Mouse (Mus musculus): ENCODE data around the gene Ahdc1.

Ahdc1 gene

DNA sequence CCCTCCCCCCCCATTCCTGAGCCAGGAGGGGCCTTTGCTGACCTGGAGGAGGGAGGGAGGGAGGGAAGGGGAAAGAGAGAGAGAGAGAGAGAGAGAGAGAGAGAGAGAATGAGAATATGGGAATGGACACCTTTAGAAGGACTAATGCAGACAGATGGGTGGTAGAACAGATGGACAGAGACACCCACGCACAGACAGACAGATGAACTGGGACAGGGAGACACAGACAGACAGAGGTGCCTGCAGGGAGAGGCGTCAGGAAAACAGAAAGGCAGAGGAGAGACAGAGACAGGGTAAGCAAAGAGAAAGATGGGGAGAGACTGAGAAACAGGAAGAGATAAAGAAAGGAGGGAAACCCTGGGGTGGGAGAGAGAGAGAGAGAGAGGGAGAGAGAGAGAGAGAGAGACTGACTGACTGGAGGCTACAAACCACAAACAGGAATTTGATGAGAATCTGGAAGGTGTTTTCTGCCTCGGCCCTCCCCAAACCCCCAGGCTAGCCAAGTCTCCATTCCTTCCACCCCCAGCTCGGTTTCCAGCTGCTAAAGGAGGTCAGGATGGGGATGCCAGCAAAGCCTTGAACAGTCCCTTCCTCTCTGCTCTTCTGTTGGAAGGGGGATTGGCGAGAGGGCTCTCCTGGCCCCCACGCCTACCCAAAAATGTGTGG is 6.7 kb downstream of the Ahdc1 start:
- no peak for DNase-seq (ENCODE audit: low spot score in 2 of 2)

DNA sequence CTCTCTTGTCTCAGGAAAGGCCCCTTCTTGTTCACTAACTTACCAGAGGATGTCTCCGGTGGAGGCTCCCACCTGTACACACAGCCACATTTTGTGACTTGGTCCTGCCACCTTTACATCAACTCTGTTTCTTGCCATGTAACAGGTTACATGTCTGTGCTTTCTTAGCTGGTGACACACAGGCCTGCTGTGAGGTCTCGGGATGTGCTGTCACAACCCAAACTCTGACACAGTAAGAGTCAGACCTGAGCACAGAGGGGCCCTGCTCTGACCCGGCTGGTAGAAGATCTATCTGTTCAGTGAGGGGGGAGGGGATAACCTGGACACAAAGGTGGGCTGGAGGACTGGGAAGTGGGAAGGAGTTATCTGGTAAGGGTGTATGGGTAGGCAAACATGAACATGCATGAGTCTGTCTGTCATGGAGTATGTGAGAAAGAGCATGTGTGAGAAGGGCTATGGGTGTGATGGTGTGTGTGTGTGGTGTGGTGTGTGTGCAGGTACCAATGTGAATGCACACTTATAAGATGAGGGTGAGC is 7.3 kb downstream of the Ahdc1 start:
- DNase-seq (ENCODE audit: low spot score in 2 of 2): no peak

DNA sequence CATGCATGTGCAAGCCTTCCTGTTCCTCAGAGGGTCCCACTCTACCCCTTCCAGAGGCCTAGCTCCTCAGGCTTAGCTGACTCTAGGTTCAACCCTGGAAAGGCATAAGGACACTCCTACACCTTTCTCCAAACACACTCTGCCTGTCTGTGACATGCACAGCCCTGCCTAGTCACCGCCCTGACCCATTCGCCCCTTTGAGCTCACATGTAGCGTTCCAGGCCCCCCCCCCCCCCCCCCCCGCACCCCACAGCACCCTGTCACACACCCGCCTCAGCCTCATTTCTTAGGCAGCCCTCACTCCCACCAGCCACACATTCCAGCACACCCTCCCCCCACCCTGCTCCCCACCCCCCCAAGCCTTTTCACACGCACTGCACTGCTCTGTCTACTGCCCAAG is 9.7 kb downstream of the Ahdc1 start:
- DNase-seq (ENCODE audit: low spot score in 2 of 2): no peak

DNA sequence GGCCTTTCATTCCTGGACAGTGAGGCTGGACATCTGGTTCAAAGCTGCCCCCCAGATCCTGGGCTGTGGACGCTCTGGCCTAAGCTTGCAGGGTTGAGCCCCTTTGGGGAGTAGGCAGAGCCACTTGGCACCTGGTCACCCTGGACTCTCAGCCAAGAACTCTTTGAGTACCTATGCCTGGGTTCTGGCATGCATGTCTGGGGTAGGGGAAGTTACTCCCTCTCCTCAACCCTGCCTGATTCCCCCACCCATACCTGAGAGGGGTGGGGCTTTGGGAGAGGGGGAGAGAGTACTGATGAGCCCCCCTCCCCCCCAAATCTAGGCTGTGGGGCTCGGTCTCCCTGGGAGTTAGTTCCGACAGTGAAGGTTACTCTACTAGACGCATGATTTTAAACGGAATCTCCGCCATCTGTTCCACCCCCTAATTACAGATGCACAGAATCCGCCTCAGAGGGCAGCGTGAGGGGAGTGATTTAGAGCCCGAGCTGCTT is 10.2 kb downstream of the Ahdc1 start:
- DNase-seq (ENCODE audit: low spot score in 2 of 2): no peak

DNA sequence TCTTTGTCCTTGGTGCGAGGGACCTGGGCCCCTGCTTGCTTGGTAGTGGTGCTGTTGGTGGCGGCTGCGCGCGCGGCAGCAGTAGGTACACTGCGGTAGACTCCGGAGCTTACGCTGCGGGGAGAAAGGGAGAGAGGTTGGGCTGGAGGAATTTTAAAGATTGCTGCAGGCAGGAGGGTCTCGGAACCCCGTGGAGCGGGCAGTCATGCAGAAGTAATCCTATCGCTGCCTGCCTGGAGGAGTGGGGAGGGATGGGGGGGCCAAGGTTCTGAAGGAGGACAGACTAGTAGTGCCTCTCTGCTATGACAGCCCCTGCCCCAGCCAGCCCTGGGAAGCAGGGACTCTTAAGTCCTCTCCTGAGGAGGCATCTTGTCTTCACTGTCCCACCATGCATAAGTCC is 11.2 kb downstream of the Ahdc1 start:
- DNase-seq (ENCODE audit: low spot score in 2 of 2): no peak

DNA sequence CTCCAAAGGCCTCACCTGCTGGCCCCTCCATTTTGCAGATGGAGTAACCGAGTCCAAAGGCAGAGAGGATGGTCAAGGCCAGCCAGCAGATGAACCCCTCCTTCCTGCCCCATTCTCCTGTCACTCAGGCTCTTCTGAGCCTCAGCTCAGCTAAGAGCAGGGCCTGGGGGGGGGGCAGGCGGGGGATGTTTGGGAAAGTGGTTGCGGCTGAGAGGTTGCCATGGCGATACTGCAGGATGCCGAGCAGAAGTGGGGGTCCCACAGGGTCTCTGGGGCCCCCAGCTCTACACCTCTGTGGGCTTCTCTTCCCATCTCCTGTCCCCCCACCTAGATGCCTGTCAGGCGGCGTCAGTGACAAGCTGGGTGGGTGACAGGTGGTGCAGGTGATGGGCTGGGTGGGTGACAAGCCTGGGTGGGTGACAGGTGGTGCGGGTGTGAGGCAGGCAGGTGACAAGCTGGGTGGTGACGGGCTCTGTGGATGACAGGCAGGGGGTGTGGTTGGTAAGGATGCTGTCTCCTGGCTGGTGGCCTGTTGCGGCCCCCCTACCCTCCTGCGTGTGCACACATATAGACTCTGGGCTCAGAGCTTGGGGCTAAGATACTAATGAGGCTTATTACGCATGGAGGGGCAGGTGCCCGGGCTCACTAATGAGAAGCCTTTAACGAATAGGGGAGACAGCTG is 12.0 kb downstream of the Ahdc1 start:
- no peak for DNase-seq (ENCODE audit: low spot score in 2 of 2)

DNA sequence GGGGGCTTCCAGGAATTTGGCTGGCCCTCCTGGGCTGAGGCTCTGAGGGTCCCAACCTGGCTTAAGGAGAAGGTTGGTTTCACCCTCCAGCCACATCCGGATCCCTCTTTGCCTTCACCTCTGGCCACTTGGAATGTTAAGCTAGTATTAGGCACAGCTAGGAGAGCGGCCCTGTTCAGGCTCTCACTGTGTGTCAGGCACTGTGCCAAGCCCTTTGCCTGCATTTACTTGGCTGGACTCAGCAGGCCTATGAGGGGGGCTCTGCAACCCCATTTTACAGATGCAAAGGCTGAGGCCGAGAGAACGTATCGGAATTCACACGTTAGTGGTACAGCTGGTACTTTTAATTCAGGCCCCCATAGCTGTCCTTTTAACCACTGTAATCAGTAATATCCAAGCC is 12.6 kb downstream of the Ahdc1 start:
- DNase-seq (ENCODE audit: low spot score in 2 of 2): no peak

DNA sequence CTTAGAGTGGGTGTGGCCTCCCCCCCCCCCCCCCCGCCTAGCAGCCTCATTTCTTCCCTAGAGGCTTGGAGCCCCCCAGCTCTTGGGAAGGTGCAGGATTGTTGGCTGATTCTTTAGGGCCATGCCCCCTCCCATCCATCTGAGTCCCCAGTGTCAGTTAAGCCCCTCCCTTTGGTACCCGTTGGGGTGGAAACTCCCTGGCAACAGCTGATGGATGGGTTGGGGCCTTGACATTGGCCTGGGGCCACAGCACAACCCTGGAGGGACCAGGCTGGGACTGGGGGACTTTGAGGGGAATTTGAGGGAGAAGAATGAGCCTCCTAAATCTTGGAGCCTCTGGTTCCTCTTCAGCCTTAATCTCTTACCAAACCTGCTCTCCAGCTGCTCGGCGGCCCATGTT is 13.3 kb downstream of the Ahdc1 start:
- no peak for DNase-seq (ENCODE audit: low spot score in 2 of 2)

DNA sequence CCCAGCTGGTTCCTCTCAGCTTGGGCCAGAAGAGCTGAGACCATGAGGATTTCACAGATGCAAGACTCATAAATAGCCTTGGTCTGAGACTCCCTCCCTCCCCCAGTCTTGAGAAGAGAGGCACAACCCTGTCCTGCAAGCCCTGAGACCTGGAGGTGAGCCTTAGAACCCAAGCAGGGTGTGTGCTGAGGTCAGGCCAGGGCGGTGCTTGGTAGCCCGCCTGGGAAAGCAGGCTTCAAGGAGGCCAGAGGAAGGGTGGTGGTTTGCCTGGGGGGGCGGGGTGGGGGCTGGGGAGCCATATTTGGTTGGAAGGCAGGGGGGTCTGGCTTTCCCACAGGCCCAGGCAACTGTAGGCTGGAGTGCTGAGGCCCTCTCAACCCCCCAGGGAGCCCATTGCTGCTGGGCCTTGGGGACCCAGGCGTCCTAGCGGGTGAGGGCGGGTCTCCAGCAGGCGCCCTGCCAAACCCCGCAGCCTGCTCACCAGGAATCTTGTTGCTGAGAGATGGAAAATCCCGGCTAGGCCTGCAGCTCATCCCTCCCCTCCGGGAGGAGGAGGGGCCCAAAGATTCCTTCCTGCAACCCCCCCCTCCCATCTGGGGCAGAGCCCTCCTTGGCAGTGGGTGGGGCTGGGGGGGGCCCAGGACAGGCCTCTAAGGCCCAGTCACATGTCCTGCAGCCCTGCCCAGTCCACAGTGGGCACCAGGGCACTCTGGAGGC is 14.1 kb downstream of the Ahdc1 start:
- peak in 1 of 2 experiments; percentile 64 for DNase-seq (ENCODE audit: low spot score in 2 of 2)

DNA sequence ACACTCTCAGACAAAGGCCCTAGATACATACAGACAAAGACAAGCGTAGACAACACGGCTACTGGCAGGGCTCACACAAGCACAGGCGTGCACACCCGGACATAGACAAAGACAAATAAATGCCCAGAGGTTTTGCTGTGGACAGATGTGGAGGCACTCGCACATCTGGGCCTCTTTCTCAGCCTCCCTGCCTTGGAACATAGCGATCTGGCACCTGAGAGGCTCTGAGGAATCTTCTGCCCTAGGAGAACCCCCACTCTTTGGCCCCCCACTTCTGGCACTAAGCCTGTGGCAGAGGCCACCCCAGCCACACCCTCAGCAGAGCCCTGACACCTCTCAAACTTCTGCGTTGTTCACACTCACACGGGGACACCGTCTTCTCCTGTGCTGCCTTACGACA is 15.2 kb downstream of the Ahdc1 start:
- DNase-seq (ENCODE audit: low spot score in 2 of 2): no peak

DNA sequence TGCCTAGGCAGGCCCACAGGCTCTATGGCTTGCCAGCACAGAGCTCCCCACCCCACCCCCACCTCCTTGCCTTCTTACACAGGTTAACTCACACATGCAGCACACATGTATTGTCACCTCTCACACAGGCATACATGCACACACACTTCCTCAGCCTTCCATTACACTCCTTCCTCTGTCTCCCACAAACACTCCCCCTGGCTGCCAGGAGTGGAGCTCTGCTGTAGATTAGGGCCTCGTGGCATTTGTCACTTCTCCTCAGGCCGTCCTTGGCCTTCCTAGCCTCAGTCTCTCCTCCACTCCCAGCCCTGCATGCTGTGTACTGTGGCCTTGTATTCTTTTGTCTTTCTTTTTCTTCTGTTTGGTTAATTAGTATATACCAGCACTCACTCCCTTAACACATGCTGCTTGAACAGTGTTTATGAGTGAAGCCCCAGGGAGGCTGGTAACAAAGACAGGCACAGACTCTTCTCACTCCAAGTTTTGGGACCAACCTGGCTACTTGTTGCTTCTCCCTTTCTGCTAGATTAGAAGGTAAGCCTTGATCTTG is 15.8 kb downstream of the Ahdc1 start:
- DNase-seq (ENCODE audit: low spot score in 2 of 2): no peak

DNA sequence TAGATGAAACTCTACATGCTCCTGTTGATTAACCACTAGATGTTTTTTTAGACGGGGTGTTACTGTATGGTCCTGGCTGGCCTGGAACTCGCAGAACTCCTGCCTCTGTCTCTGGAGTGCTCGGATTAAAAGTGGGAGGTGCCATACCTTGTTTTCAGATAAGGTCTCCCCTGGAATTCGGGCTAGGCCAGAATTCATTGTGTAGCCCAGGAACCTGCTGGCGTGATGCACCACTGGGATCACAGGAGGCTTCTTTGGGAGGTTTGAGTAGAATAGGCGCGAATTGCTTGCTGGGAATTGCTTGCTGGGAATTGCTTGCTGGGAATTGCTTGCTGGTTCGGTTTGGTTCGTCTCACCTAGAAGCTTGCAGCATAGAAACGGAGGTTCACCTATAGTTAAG is 16.7 kb downstream of the Ahdc1 start:
- DNase-seq (ENCODE audit: low spot score in 2 of 2): no peak

DNA sequence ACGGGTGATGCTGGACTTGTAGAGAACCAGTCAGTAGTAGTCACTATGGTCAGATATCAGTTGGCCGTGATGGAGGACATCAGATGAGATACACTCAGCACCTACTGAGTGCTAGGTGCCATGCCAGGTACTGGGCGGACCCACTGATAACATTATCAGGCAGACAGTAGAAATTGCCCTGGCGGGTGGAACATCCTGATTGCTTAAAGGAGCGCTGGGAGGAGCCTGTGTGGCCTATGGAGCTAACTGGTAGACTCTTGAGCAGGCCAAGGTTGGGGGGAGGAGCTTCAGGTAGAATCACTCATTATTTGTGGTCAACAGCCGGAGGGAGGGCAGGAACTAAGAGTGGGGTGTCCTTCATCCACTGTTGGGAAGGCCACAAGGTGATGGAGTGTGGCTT is 17.1 kb downstream of the Ahdc1 start:
- DNase-seq (ENCODE audit: low spot score in 2 of 2): no peak

DNA sequence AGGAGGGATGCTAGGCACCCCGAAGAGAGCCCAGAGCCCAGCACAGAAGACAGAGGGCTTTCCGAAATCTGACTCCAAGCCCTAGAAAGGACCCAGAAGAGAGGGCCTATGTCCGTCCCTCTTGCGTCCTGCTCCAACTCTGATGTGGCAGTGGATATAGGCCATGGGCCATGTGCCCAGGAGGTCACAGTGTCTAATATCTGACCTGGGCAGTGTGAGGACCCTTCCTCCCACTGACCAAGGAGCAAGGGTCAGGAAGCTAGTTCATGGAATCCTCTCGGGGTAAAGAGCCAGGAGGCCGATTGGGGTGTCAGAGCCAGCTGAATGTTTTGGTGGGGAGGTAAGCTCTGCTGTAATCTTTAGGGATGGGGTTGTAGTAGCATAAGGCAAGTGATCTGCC is 17.8 kb downstream of the Ahdc1 start:
- DNase-seq (ENCODE audit: low spot score in 2 of 2): no peak

DNA sequence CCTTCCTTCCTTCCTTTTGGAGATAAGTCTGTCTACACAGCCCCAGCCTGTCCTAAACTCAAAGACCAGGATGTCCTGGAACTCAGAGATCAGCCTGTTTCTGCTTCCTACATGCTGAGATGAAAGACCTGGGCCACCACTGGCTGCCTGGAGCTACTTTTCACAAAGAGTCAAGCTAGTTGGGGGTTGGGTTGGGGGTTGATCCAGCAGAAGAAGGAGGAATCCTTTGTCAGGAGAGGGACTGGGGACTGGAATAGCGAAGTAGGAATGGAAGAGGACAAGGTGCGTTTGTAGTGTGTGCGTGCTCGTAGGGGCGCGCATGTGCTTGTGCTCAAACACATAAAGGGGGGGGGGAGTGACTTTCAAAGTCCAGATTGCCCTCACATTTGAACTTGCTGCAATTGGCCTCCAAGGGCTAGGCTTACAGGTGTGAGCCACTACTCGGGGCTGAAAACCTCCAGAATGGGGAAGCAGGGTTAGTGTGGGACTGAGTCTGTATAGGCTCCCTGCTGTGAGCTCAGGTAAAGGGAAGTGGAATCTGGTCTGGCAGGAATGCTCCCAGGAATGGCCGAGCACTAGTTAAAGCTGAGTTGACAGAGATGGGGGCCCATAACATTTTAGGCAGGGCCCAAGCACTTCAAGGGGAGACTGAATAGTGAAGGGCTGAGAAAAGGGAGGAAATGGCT is 21.5 kb downstream of the Ahdc1 start:
- no peak for DNase-seq (ENCODE audit: low spot score in 2 of 2)

DNA sequence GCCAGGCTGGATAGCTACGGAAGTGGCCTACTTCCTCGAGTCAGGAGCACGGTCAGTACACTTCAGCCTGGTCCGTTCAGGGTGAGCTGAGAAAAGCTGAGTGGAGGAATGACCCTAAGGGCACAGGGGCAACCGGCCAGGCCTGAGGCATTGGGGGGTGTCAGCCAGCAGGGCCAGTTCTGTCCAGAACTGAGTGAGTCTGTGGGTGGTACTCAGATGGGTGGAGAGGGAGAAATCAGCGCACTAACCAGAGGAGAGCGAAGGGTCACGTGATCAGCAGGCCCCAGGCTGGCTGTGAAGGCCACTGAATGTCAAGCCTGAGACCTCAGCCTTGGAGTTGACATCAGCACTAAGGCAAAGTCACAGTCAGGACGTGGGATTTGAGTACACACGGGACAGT is 23.4 kb downstream of the Ahdc1 start:
- no peak for DNase-seq (ENCODE audit: low spot score in 2 of 2)

DNA sequence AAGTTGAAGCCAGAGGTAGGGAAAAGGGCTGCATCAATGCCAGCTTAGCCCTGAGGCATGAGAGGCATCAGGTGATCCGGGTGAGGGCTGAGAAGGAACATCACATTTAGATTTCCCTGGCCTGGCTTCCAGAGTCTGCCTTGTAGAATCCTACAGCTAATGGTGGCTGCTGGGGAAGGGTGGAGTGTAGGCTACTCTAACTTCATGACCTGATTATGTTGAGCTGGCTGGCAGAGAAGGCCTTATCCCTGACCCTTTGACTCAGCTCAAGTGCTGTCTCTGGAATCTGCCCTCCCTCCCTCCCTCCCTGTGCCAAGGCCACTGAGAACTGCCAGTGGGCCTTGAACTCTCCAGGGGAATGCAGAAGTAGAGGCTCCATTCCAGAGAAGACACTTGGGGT is 24.4 kb downstream of the Ahdc1 start:
- DNase-seq (ENCODE audit: low spot score in 2 of 2): no peak

DNA sequence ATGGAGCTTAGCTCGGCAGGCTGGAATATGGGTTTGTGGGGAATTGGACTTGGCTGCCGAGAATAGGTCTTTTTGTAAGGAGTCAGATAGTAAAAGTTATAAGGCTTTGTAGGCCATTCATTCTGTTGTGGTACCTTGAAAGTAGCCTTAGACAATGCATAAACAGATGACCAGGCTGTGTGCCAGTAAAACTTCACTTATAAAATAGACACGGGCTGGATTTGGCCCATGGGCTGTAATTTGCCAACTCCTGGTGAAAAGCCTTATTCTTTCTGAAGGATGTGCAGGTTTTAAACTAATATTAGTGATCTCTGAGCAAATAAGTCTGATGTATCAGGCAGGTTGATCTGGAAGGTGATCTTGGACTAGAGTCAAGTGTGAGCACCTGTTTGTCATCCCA is 24.9 kb downstream of the Ahdc1 start:
- no peak for DNase-seq (ENCODE audit: low spot score in 2 of 2)

DNA sequence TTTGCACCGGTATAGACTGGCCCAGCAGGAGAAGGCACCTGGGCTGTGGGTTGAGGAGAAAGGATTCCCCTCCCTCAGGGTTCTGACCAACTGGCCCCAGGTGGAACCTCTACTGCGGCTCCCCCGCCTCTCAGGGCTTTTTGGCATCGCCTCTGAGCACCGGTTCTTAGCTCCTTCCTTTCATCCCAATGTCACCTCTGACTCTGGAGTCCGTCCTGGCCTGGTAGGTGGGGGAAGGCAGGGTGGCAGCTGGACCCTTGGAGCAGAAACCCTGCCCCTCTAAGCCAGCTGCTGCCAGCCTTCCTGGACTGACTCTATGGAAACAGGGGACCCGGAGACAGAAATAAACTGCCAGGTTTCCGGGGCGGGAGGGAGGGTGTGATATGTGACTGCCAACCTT is 26.2 kb downstream of the Ahdc1 start:
- no peak for DNase-seq (ENCODE audit: low spot score in 2 of 2)

DNA sequence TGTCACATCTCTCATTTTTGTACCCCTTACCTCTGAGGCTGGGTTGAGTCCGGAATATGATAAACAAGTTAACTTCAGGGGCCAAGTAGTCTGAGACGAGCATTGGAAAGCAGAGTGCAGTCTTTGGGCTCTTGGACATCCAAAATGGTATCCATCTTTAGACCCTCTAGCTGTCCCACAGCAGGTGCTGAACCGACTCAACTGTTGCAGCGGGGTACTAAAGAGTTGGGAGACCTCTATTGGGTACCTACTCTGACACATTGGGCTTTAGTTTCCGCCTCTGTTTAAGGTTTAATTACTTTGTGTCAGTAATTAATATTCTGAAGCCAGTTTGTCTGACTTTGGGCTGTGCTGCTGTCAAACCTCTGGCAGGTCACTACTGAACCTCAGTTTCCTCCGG is 26.7 kb downstream of the Ahdc1 start:
- DNase-seq (ENCODE audit: low spot score in 2 of 2): no peak

DNA sequence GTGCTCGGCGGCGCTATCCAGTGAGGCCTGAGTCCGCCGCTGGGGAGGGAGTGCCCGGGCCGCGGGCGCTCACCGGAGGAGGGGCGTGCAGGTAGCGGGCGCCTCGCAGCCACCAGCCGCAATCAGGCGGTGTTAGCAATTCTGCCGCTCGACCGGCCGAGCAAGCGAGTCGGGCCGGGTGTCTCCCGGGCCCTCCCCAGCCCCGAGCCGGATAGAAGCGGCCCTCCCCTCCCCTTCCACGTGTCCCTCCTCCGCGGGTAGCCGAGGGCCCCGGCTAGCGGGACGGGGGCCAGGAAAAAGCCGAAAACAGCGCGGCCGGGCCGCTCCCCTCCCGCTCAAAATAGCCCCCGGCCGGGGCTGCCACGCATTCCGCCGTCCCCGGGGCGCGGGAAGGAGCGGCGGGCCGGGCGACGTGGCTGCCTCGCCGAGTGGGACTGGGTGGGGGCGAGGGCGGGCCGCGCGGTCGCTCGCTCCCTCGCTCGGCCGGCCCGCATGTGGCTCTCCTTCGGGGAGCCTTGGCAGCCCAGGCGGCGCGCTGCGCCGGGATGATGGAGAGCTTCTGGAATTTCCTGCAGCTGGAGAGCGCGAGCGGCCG is 27.6 kb downstream of the Ahdc1 start:
- peak in 1 of 2 experiments; percentile 63 for DNase-seq (ENCODE audit: low spot score in 2 of 2)
